Mouse (Mus musculus): ENCODE results near the gene Ctsll3.

GRCm38 (mm10) chr13:60848241-60849120 is 45.8 kb upstream of the Ctsll3 start:
- TF ChIP-seq CTCF (IDR thresholded peaks at IDR 0.05; ENCODE audit: extremely low read depth, insufficient read length, insufficient replicate concordance, low read depth, low read length) (no peak), POLR2A (IDR thresholded peaks at IDR 0.05; ENCODE audit: low read depth, low read length) (no peak)
